Mouse (Mus musculus): ENCODE results near the gene Znfx1. TPM values are rescaled to one million over a fixed set of nuclear protein-coding genes. Genes with fewer than 3 reads are reported as not detected.

Gene Znfx1
- total RNA-seq (2021) = 10 to 100 TPM; 31.6 to 36.3 TPM

DNA sequence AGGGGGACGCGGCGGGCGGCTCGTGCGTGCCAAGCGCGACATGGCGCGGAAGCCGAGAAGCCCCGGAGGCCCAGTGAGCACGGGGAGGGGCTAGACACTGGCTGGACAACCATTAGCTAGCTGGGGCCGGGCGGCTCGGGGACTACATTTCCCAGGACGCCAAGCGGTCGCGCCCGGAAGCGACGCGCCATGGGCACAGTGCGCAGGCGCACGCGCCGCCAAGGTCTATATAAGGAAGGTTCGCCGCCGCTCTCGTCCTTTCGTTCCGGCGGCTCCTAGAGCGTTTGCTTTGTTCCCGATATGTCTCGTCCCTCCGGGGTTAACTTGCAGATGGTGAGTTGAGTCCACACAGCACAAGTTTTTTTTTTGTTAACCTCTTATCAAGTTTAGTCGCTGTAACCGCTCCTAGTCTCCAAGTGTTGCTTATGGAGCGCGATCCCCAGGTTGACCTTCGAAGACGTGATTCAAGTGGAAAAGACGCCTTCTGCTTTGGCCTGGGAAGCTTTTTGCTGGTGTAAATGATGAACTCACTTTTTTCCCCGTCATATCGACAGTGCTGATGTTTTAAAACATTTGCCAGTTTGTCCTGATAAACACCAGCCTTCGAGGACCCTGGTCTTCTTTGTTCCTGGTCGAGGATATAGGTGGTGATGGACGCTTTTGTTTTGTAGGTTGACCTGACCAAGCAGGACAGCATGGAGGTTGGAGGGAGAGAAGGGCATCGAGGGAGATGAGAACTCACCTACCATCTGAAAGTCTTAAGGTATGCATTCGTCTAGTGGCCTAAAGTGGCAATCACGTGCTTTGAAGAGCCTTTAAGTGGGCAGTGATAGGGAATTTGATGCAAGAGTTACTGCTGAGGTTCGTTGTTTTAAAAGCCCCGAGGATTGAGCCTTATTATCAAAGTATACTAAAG lies at the start of gene Znfx1:
Znfx1 (minus strand) TSS at position 51 of the 916 bp plus-strand sequence.
- intact Hi-C loops (cut with DNase I) = loop anchor here (5.0 kb wide), 1 partner anchor 359 kb away; the partner anchor contains the start of gene Slc9a8
- peak; percentile 95 for DNase-seq (ENCODE audit: low spot score)

DNA sequence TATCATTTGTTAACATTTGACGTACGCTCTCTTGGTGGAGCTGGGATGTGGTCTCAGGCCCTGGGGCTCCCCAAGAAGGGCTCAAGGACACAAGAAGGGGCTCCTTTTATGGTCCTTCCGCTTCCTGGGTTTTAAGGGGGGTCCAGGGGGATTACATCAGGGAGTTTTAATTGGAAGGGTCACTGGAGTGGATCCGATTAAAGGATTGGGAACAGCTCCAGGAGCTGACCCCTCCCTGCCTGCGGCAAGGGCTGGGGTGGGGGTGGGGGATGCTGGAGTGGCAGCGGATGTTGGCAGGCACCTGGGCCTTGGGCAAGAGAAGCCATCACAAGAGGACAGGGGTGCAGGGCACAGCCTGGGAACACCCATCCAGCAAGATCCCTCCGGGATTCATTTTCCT lies 49.4 kb upstream of the Znfx1 start:
- no peak for DNase-seq (ENCODE audit: low spot score)
- intact Hi-C loops (cut with DNase I) = loop anchor here (1.0 kb wide), 3 partner anchors 39 to 107 kb away; no protein-coding TSS in a partner anchor

DNA sequence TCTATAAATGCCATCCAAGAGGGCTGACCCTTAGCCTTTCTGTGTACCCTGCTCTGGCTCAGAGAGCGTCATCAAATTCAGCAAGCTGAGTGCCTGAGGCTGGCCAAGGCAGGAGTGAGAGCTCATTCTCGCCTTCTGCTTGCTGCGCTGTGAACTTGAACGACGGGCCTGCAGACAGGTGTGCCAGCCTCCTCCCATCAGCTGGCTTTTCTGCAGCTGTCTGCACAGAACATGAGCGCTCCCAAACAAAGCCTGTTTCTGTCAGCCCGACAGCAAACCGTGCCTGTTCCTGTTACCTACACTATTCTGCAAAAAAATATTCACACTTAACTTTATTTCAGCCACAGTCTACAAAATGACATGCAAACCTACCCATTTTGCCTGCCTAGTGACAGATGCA lies 46.7 kb upstream of the Znfx1 start:
- intact Hi-C loops (cut with DNase I) = no loop called here
- DNase-seq (ENCODE audit: low spot score) = no peak

DNA sequence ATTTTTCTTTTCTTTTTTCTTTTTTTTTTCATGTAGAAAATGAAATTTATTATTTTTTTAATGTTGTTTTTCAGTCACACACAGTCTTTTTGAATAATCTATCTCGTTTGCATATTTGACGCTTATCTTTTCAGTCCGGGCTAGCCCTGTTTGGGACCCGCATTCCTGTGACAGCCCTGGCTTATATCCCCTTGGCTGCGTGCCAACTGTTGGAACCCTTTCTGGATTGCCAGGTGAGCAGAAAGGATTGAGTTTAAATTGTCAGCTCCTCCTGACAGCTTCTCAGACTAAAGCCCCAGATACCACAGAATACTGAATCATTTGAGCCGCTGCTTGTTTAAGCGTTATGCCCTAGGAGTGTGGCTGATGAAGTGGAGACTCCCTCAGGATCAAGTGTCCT lies 40.7 kb upstream of the Znfx1 start:
- intact Hi-C loops (cut with DNase I) = no loop called here
- DNase-seq (ENCODE audit: low spot score) = no peak

DNA sequence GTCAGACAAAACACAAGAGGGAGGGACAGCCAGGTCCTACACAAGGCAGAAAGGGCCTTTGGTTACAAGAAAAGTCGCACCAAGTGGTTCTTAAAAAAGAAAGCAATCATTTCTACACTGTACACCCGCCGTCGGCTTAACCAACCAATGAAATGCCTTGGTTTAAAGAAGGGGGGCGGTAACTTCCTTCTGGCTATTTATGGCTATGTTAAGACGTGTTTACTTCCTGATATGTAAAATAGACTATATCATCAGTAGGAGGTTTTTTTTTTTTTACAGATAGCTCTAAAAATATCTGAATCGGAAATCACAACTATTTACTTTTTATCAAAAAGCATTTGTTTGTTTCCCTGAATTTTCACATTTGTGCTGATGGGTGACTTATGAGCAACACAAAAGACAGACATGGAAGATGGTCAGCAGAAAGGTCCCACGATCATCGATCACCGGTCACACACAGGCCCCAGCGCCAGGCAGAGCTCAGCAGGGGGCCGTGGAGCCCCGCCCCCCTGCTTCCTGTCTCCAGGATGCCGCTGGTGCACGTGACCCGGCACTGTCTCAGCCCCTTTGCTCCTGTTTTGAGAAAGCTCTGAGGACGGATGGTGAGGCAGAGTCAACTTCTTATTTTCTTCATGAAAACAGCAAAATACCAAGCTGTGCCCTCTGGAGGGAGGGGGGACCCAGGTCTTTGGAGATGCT lies 39.1 kb upstream of the Znfx1 start:
- no peak for DNase-seq (ENCODE audit: low spot score)
- intact Hi-C loops (cut with DNase I) = no loop called here

DNA sequence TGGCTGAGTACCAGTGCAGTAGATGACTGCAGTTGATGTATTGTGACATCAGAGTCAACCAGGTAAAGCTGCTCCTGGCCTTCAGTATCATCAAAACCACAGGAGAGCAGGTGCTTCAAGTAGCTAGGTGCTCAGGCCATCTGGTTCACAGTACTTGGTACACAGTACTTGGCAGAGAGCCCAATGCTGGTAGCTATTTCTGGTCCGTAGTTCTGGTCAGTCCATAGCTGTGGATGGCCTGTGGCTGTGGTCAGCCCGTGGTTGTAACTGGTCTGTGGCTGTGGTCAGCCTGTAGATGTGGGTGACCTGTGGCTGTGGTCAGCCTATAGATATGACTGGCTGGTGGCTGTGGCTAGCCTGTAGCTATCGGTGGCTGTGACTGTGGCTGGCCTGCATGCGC lies 31.9 kb upstream of the Znfx1 start:
- no peak for DNase-seq (ENCODE audit: low spot score)
- intact Hi-C loops (cut with DNase I) = no loop called here

DNA sequence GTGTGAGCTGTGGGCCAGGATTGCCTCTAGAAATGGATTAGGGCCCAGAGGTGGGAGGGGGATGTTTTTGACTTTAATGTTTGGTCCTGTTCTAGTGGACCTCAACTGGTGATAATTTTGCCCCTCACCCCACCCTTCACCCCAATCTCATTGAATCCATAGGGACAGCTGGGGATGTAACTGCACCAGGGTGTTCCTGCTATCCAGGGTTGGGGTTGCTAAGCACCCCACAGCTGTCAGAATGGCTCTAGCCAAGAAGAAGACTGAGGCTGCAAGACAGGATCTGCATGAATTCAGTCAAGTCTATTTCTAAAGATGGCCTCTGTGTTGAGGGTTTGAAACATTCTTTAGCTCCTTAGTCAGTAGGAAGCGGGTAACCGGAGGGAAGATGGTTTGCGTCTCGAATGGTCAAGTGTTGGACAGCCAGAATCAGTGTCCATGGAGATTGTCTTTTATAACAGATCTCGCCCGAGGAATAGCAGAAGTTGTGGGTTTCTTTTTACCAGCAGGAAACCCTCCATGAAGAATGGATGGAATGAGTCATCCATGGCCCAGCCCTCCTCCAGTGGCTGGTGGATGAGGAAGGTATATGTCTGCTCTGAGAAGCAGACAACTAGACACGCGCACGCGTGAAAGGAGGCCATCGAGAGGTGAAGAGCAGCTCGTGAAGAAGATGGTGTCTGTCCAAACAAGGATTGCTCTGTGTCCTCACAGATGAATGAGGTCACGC lies 30.5 kb upstream of the Znfx1 start:
- intact Hi-C loops (cut with DNase I) = no loop called here
- DNase-seq (ENCODE audit: low spot score) = no peak

DNA sequence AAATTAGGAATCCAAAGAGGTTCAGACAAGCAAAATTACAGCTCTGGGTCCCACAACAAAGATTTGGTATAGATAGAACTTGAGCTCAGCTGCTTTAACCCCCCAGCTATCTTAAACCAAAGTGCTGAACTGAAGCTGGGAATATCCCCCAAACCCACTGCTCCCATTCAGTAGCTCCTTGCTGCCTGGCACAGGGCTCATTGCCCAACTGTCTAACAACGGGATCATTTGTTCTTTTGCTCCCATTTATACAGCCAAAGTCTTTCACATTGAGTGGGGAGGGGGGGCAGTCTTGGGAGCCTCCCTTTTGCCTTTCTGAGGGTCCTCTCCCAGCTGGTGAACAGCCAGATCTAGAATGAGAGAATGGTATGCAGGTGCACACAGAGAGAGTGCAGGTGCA lies 27.5 kb upstream of the Znfx1 start:
- intact Hi-C loops (cut with DNase I) = no loop called here
- no peak for DNase-seq (ENCODE audit: low spot score)

DNA sequence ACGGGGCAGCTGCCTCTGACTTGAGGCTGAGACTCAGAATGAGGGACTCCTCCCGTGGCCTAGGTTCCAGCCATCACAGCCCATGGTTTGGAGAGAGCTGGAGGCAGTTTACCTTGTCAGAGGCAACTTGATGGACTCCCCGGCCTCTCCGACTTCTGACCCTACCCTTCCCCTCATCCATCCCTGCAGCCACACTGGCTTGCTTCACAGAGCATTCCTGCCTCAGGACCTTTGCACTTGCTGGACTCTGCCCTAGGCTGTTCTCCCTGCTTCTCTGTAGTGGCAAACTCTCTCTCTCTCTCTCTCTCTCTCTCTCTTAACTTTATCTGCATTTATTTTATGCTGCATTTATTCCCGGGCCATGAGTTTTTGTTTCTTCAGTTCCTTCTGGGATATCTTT lies 24.0 kb upstream of the Znfx1 start:
- intact Hi-C loops (cut with DNase I) = no loop called here
- DNase-seq (ENCODE audit: low spot score) = no peak

DNA sequence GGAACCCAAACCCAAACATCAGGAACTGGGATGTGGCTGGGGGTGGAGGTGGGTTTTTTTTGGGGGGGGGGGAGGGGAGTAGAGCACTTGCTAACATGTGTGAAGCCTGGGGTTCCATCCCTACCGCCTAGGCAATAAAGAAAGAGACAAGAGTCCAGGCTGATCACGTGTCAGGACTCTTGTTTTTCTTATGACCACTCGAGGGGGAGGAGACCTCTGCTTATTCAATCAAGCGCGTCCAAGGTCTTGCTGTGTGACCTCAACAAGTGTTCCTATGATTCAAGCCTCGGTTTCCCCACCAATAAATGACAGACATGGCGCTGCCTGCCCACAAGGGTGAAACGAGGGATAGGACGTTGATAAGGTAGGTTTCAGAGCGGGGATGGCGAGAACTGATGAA lies 23.3 kb upstream of the Znfx1 start:
- no peak for DNase-seq (ENCODE audit: low spot score)
- intact Hi-C loops (cut with DNase I) = no loop called here

DNA sequence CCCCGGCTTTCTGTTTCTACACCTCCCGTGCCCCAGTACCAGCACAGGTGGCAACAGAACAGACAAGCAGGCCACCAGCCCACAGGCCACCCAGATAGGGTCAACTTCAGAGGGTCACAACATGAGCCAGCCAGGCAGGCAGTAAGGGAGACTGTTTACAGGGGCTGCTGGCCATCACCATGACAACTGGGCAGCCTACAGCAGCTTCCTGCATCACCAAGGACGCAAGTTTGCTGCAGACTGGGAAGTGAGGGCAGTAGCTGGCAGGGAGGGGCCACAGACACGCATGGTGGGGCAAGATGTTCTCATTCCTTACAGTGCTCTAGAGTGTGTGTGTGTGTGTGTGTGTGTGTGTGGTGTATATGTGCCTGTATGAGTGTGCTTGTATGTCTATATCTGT lies 18.8 kb upstream of the Znfx1 start:
- intact Hi-C loops (cut with DNase I) = no loop called here
- no peak for DNase-seq (ENCODE audit: low spot score)

DNA sequence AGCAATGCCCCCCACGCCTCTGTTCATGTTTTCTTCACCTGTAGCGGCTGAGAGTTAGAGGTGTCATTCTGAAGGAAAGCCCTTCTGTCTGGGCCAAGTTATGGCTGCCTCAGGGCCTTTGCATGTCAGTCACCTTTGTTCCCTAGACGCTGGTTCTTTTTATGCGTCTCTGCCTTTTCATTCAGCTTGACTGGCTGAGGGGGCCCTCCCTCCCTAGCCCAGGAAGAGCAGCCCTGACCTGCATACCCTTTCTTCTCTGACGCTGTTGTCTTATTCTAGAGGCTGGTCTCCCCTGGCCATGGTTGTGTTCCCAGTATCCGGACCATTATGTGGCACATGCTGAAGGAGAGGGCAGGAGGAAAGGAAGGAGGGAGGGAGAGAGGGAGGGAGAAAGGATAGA lies 18.3 kb upstream of the Znfx1 start:
- intact Hi-C loops (cut with DNase I) = no loop called here
- DNase-seq (ENCODE audit: low spot score) = no peak

DNA sequence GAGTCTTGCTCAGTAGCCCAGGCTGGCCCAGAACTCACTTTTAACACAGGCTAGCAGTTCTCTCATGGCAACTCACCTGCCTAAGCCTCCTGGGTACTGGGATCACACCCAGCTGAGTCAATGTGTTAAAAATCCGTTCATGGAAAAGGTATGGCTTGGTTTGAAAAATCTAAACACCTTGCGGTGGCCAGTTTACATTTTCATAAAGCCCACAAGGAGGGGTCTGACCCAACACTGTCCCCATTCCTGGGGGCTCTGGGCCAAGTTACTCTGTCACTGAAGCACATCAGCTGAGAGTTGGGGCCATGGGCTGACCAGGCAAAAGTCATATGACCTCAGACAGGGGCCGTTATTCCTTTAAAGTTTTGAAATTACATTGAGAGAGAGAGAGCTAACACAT lies 17.6 kb upstream of the Znfx1 start:
- DNase-seq (ENCODE audit: low spot score) = no peak
- intact Hi-C loops (cut with DNase I) = no loop called here

DNA sequence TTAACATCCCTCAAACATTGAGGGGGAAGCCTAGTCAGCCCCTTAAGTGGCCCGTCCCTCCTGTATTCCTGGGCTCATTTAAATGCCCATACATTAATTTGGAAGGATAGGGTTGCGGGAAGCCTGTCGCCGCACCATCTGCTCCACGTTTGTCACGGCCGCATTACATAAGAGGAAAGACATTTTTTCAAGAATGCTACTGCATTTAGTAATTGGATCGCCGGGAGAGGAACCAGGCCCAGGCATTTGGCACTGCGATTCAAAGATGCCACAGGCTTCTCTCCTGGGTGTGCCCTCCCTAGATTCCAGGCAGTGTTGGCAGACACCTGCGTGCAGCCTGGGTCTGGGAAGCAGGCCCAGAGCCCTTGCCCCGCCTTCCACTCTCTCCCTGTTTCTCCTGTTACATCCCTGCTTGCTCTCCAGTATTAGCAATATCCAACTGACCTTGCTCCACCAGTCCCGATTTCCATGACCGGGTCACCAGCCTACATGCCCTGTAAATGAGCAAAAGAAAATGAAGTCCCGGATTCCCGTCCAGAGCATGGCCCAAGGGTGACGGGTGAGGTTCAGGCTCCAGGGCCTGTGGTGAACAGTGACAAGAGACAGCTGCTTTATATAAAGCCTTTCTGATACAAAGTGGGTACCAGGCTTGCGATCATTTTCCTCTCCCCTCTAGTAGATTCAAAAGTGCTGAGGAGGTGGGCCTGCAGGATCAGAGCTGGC lies 16.9 kb upstream of the Znfx1 start:
- intact Hi-C loops (cut with DNase I) = no loop called here
- DNase-seq (ENCODE audit: low spot score) = peak; percentile 47

DNA sequence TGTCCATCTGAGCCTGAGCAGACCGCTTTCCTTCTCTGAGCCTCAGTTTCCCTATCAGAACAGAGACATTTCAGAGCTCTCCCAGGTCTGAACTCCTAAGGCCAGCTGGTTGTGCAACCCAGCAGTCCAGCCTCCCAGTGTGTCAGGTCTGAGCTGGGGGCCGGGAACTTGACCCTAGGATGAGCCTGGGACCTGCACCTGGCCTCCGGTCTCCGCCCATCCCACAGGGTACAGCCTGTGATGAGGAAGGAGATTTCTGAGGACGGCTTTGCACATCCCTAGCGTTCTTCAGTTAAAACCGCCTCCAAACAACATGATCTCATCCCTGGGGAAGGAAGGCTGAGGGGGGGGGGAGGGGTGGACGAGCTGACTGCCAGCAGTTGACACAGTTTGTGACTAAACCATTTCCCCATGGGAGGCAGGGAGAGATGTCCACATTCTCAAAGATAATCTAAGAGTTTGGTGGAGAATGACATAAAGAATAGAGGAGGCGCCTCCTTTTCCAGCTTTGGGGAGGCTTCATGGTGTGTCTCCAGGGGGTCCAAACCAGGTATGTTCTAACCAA lies 16.2 kb upstream of the Znfx1 start:
- no peak for DNase-seq (ENCODE audit: low spot score)
- intact Hi-C loops (cut with DNase I) = no loop called here

DNA sequence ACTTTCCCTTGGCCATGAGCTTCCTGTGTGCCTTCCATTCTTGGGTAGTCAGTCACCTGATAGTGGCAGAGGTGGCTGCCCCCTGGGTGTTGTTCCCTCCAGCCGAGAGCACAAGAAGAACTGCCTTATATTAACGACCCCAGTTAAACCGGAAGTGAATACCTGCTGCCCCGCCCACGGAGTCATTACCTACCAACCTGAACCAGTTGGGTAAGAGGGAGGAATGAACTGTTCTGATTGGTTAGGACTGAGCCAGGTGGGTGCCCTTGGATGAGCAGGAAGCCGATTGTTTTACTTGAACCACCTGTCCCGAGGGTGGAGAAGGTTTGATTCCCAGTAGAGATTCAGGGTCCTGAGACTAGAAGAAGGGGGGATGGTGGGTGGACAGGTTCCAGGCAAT lies 15.7 kb upstream of the Znfx1 start:
- DNase-seq (ENCODE audit: low spot score) = no peak
- intact Hi-C loops (cut with DNase I) = no loop called here

DNA sequence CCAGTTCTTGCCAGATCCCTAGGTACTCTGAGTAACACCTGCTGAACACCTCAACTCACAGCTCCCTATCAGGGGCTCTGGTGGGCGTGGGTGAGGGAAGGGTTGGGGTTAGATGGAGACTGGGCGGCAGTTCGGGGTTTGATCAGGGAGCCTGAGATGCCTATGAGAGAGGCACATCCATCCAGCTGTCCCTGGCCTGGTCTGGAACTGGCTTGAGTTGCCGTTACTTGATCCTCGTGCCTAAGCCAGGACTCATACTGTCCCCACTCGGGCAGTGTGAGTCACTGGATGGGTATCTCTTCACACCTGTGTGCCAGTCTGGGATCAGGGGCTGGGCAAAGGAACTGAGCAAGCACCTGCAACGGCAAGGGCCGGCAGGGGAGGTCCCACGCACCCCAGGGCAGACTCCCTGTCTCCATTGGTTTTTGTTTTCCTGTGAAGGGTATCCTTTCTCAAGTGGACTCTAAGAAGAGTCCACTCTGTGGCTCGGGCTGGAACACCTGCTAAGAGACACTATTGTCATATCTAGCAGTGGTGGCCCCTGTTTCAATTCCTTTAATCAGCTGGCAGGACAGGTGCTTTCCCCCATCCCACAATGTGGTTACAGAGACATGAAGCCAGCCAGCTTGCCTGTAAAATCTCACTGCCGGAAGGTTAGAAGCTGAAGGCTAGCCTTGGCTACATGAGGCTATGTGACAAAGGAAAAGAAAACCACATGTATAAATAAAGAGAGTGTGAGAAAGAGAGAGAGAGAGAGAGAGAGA lies 14.6 kb upstream of the Znfx1 start:
- DNase-seq (ENCODE audit: low spot score) = no peak
- intact Hi-C loops (cut with DNase I) = no loop called here

DNA sequence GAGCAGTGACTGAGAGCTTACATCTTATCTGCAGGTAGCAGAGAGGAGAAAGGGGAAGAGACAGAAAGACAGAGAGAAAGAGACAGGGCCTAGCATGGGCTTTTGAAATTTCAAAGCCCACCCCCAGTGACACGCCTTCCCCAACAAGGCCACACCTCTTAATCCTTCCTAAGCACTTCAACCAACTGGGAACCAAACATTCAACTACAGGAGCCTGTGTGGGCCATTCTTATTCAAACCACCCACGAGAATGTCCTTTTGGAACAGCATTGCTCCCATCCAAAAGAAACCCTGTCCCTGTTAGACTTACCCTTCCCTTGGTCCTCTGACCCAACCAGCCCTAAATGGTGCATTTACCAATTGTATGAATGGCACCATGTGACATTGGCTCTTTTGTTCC lies 13.9 kb upstream of the Znfx1 start:
- intact Hi-C loops (cut with DNase I) = no loop called here
- DNase-seq (ENCODE audit: low spot score) = no peak

DNA sequence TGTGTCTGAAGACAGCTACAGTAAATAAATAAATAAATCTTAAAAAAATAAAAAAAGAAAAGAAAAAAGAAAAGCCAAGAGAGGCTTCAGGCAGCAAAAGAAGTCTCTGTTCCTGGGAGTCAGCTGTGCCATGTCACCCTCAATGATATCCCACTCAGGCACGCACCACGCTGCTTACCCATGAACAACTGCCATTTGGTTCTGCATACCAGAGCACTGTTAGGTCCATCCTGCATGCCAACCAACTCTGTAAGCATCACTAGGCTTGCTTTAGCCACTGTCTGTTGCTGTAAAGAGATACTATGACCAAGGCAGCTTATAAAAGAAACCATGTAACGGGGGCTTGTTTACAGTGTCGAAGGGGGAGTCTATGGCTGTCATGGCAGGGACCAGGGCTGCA lies 13.5 kb upstream of the Znfx1 start:
- intact Hi-C loops (cut with DNase I) = no loop called here
- no peak for DNase-seq (ENCODE audit: low spot score)
